Mouse (Mus musculus): ENCODE results near the gene Cnot2. TPM values are rescaled to one million over a fixed set of nuclear protein-coding genes. Genes with fewer than 3 reads are reported as not detected.

Gene Cnot2
- total RNA-seq, 2 experiments from 2014 or later, result 60.3 to 66.9 TPM

Small RNA genes lying within 50 kb of the gene (microRNA-seq; reads per million reads assigned to microRNA genes)
- gene Gm25190, result 0 reads per million in 2 experiments

Other genes with a start within 250 kb of the Cnot2 start
- gene Kcnmb4, start 107.6 kb downstream of the Cnot2 start, total RNA-seq (2021), result 1 to 10 TPM; 2.6 to 2.9 TPM